Comparison of ENCODE assay signal across 8 mouse cellular contexts in genomic region chr13:58215592-58216341, GRCm38 (mm10). TPM values are rescaled to one million over a fixed set of nuclear protein-coding genes. Genes with fewer than 3 reads are reported as not detected.
A peak's percentile ranks its signal among the peaks of the same experiment; 100 is the strongest.
DNase-seq lines count a peak whose midpoint lies in the region; ATAC-seq and TF ChIP-seq lines count a peak whose summit lies in the region.

Gene Ubqln1, minus strand, starts transcription at chr13:58215653.

- H3K4me2 ChIP-seq in CH12.LX (ENCODE audit: insufficient read depth, low read depth, poor library complexity, severe bottlenecking): peak within 1 kb of the TSS; percentile 98
- peak within 1 kb of the TSS; percentile 85 for H3K4me2 ChIP-seq in forebrain, embryonic 11.5 days (ENCODE audit: low read depth, low read length, severe bottlenecking)
- H3K4me2 ChIP-seq in heart, embryonic 16.5 days (ENCODE audit: low read depth, low read length): peak within 1 kb of the TSS; percentile 91
- H3K4me2 ChIP-seq in liver, embryonic 15.5 days: peak within 1 kb of the TSS; percentile 91
- peak within 1 kb of the TSS; percentile 86 for H3K4me2 ChIP-seq in neural tube, embryonic 12.5 days (replicated peaks)

- 3% methylated on average over 61 of the region's 62 CpGs for WGBS in forebrain, embryonic 11.5 days
- 2% methylated on average over 62 of the region's 62 CpGs for WGBS in heart, embryonic 16.5 days
- WGBS in liver, embryonic 15.5 days (ENCODE audit: insufficient replicate concordance): 2% methylated on average over 62 of the region's 62 CpGs
- 3% methylated on average over 62 of the region's 62 CpGs for WGBS in neural tube, embryonic 12.5 days

- H3K36me3 ChIP-seq in CH12.LX (replicated peaks in 1 of 2; ENCODE audit: control insufficient read depth in 1 of 2, insufficient read depth in 1 of 2, low read length in 1 of 2): peaks cover 0 to 11% of the 10 kb centered on the region in 2 experiments
- H3K36me3 ChIP-seq in forebrain, embryonic 11.5 days (ENCODE audit: control insufficient read depth, insufficient read depth, low read length): no peaks in the 10 kb centered on the region
- H3K36me3 ChIP-seq in heart, embryonic 16.5 days (ENCODE audit: control insufficient read depth, insufficient read depth): no peaks in the 10 kb centered on the region
- no peaks in the 10 kb centered on the region for H3K36me3 ChIP-seq in liver, embryonic 15.5 days (replicated peaks)
- H3K36me3 ChIP-seq in neural tube, embryonic 12.5 days: no peaks in the 10 kb centered on the region

- H3K27ac ChIP-seq in CH12.LX (ENCODE audit: insufficient read depth, low read depth): peak within 1 kb of the TSS; percentile 72
- H3K27ac ChIP-seq in forebrain, embryonic 11.5 days (ENCODE audit: low read depth, low read length): peak within 1 kb of the TSS; percentile 76
- peak within 1 kb of the TSS; percentile 87 for H3K27ac ChIP-seq in heart, embryonic 16.5 days (ENCODE audit: low read length)
- H3K27ac ChIP-seq in liver, embryonic 15.5 days (replicated peaks): peak within 1 kb of the TSS; percentile 83
- peak within 1 kb of the TSS; percentile 62; the same call in 1 of the 2 replicates for H3K27ac ChIP-seq in neural tube, embryonic 12.5 days

- DNase-seq in CH12.LX (ENCODE audit: extremely low read depth): peak; percentile 81
- DNase-seq in c-Kit-positive CD71-positive TER-119-negative erythroid progenitor cells, embryonic 14.5 days (ENCODE audit: low read depth): peak; percentile 77
- DNase-seq in forebrain, embryonic 11.5 days (ENCODE audit: low spot score): peak; percentile 93
- peak; percentile 86 to 94 for DNase-seq in kidney, postnatal 36 days
- peak; percentile 80 for DNase-seq in telencephalon, adult 2 months (ENCODE audit: low read depth, low spot score)

- H3K9me3 ChIP-seq in CH12.LX (replicated peaks; ENCODE audit: low read length): no peaks in the 10 kb centered on the region
- H3K9me3 ChIP-seq in forebrain, embryonic 11.5 days (ENCODE audit: control insufficient read depth, low read length): no peaks in the 10 kb centered on the region
- no peaks in the 10 kb centered on the region for H3K9me3 ChIP-seq in heart, embryonic 16.5 days (replicated peaks; ENCODE audit: control insufficient read depth, low read length)
- no peaks in the 10 kb centered on the region for H3K9me3 ChIP-seq in liver, embryonic 15.5 days (replicated peaks)
- no peaks in the 10 kb centered on the region for H3K9me3 ChIP-seq in neural tube, embryonic 12.5 days

- peaks cover 6 to 32% of the 10 kb centered on the region in 2 experiments for H3K4me1 ChIP-seq in CH12.LX (ENCODE audit: control insufficient read depth in 1 of 2, insufficient read depth in 2 of 2)
- H3K4me1 ChIP-seq in forebrain, embryonic 11.5 days (replicated peaks; ENCODE audit: control insufficient read depth, insufficient read depth, low read length): 0 out of 2 replicates have a peak, but pooled peaks cover 4% of the 10 kb centered on the region
- peaks cover 24% of the 10 kb centered on the region for H3K4me1 ChIP-seq in heart, embryonic 16.5 days (ENCODE audit: control insufficient read depth, insufficient read depth, low read length)
- peaks cover 34% of the 10 kb centered on the region for H3K4me1 ChIP-seq in liver, embryonic 15.5 days (replicated peaks)
- H3K4me1 ChIP-seq in neural tube, embryonic 12.5 days: peaks cover 20% of the 10 kb centered on the region

- peak within 1 kb of the TSS; percentile 65 to 99 (median 98) for H3K4me3 ChIP-seq in CH12.LX (replicated peaks in 1 of 3; ENCODE audit: low read depth in 2 of 3, low read length in 2 of 3, poor library complexity in 1 of 3)
- H3K4me3 ChIP-seq in forebrain, embryonic 11.5 days (ENCODE audit: low read depth, low read length): peak within 1 kb of the TSS; percentile 98
- peak within 1 kb of the TSS; percentile 99 for H3K4me3 ChIP-seq in heart, embryonic 16.5 days (ENCODE audit: low read length)
- H3K4me3 ChIP-seq in liver, embryonic 15.5 days (replicated peaks): peak within 1 kb of the TSS; percentile 82
- peak within 1 kb of the TSS; percentile 99 for H3K4me3 ChIP-seq in neural tube, embryonic 12.5 days

- peak; percentile 93 for TF ChIP-seq POLR2A in CH12.LX (IDR thresholded peaks at IDR 0.05; ENCODE audit: low read depth, low read length)

- no peak for TF ChIP-seq RAD21 in CH12.LX (IDR thresholded peaks at IDR 0.05; ENCODE audit: low read depth, low read length)

- H3K79me2 ChIP-seq in CH12.LX (replicated peaks; ENCODE audit: control insufficient read depth, extremely low read depth, insufficient read depth, poor library complexity, severe bottlenecking): peaks cover 42% of the 10 kb centered on the region

- peak; percentile 95 for ATAC-seq in forebrain, embryonic 11.5 days (replicated peaks; ENCODE audit: low FRiP score)
- ATAC-seq in heart, embryonic 16.5 days (replicated peaks; ENCODE audit: extremely low read depth, insufficient read depth, low FRiP score): peak; percentile 90
- ATAC-seq in liver, embryonic 15.5 days (ENCODE audit: insufficient read depth): peak; percentile 93
- ATAC-seq in neural tube, embryonic 12.5 days (ENCODE audit: low FRiP score, low read depth): peak; percentile 93

- in situ Hi-C loops in CH12.LX (cut with MboI; ENCODE audit: low pct_ligation_motif_present, low pct_unique_long_range_greater_than_20kb, low sequenced_read_pairs): no loop called here

- no peaks in the 10 kb centered on the region for H3K27me3 ChIP-seq in CH12.LX (replicated peaks)
- H3K27me3 ChIP-seq in forebrain, embryonic 11.5 days (ENCODE audit: control insufficient read depth, insufficient read depth, low read length): no peaks in the 10 kb centered on the region
- H3K27me3 ChIP-seq in heart, embryonic 16.5 days (ENCODE audit: control insufficient read depth, insufficient read depth, low read length): no peaks in the 10 kb centered on the region
- H3K27me3 ChIP-seq in liver, embryonic 15.5 days: no peaks in the 10 kb centered on the region
- H3K27me3 ChIP-seq in neural tube, embryonic 12.5 days (replicated peaks): no peaks in the 10 kb centered on the region

- no peak for TF ChIP-seq EP300 in CH12.LX (IDR thresholded peaks at IDR 0.05; ENCODE audit: low read length)

- no peak for TF ChIP-seq CTCF in CH12.LX (conservative IDR thresholded peaks at IDR 0.05 in 1 of 2, IDR thresholded peaks at IDR 0.05 in 1 of 2; ENCODE audit: low read depth in 2 of 2, low read length in 2 of 2)

- dilution Hi-C loops in CH12.LX (cut with MboI; ENCODE audit: extremely low pct_ligation_motif_present, extremely low pct_unique_long_range_greater_than_20kb, low sequenced_read_pairs): no loop called here

- peak within 1 kb of the TSS; percentile 90 for H3K9ac ChIP-seq in CH12.LX (ENCODE audit: insufficient read depth, low read depth)
- peak within 1 kb of the TSS; percentile 95 for H3K9ac ChIP-seq in forebrain, embryonic 11.5 days (ENCODE audit: low read length)
- peak within 1 kb of the TSS; percentile 99 for H3K9ac ChIP-seq in heart, embryonic 16.5 days (ENCODE audit: low read length)
- H3K9ac ChIP-seq in liver, embryonic 15.5 days: peak within 1 kb of the TSS; percentile 92
- peak within 1 kb of the TSS; percentile 96 for H3K9ac ChIP-seq in neural tube, embryonic 12.5 days

TF ChIP-seq in CH12.LX, 34 proteins besides CTCF, POLR2A, EP300 and RAD21 (continues in another document):
- TF ChIP-seq SIN3A (IDR thresholded peaks at IDR 0.05; ENCODE audit: low read length) (peak; percentile 66), HCFC1 (IDR thresholded peaks at IDR 0.05; ENCODE audit: low read depth, low read length) (peak; percentile 76), MAX (IDR thresholded peaks at IDR 0.05; ENCODE audit: low read length) (peak; percentile 77), SMC3 (IDR thresholded peaks at IDR 0.05; ENCODE audit: low read depth, low read length) (no peak), JUN (IDR thresholded peaks at IDR 0.05; ENCODE audit: insufficient read depth, low read depth, low read length) (peak; percentile 42; the same call in 1 of the 2 replicates), MAZ (IDR thresholded peaks at IDR 0.05; ENCODE audit: low read depth, low read length) (no peak), GABPA (IDR thresholded peaks at IDR 0.05; ENCODE audit: insufficient replicate concordance, low read depth, low read length) (no peak; the same call in 1 of the 2 replicates), IRF4 (IDR thresholded peaks at IDR 0.05; ENCODE audit: low read depth, low read length) (no peak), ETS1 (conservative IDR thresholded peaks at IDR 0.05; ENCODE audit: low read depth, low read length) (no peak; the same call in 1 of the 2 replicates), MEF2A (IDR thresholded peaks at IDR 0.05; ENCODE audit: borderline replicate concordance, low read depth, low read length) (peak; percentile 56; the same call in 1 of the 2 replicates), E2F4 (IDR thresholded peaks at IDR 0.05; ENCODE audit: insufficient replicate concordance, low read depth, low read length) (no peak), BHLHE40 (IDR thresholded peaks at IDR 0.05; ENCODE audit: low read depth, low read length) (peak; percentile 41; the same call in 1 of the 2 replicates), MYC (IDR thresholded peaks at IDR 0.05; ENCODE audit: low read depth, low read length) (peak; percentile 88), MAFK (IDR thresholded peaks at IDR 0.05; ENCODE audit: insufficient replicate concordance, low read length) (no peak), MXI1 (IDR thresholded peaks at IDR 0.05; ENCODE audit: low read depth, low read length) (peak; percentile 63; the same call in 1 of the 2 replicates), CHD2 (IDR thresholded peaks at IDR 0.05; ENCODE audit: low read length) (peak; percentile 60), TCF12 (IDR thresholded peaks at IDR 0.05; ENCODE audit: low read depth, low read length) (peak; percentile 77; the same call in 1 of the 2 replicates), UBTF (IDR thresholded peaks at IDR 0.05; ENCODE audit: low read depth, low read length) (no peak), ZC3H11A (IDR thresholded peaks at IDR 0.05; ENCODE audit: low read depth, low read length) (no peak), POLR2AphosphoS2 (IDR thresholded peaks at IDR 0.05; ENCODE audit: low read depth, low read length) (no peak; the same call in 1 of the 2 replicates), ZKSCAN1 (IDR thresholded peaks at IDR 0.05; ENCODE audit: borderline replicate concordance, low read depth, low read length) (no peak), ZNF384 (IDR thresholded peaks at IDR 0.05; ENCODE audit: low read depth, low read length) (no peak), USF2 (conservative IDR thresholded peaks at IDR 0.05; ENCODE audit: low read depth, low read length) (no peak)

RNA-seq across cellular contexts. Expression of gene Ubqln1, which starts in this region (rescaled TPM):
- total RNA-seq in CH12.LX (2012; rRNA removed): 58.5 and 76.3 TPM in 2 replicates
- total RNA-seq in CH12.LX (2014; rRNA removed): 166 and 189 TPM in 2 replicates
- 119 and 130 TPM in 2 replicates for polyA plus RNA-seq in CH12.LX (2012; ENCODE audit: insufficient read length, low read depth)
- 153 and 158 TPM in 2 replicates for polyA plus RNA-seq in forebrain, embryonic 11.5 days (2014; fragmentation: Nextera tagmentation; extraction: Ambion mirVana)
- 71.4 and 71.8 TPM in 2 replicates for polyA plus RNA-seq in heart, embryonic 16.5 days (2015; fragmentation: Nextera tagmentation; extraction: Ambion mirVana)
- 42.4 and 45.2 TPM in 2 replicates for polyA plus RNA-seq in liver, embryonic 15.5 days (2015; fragmentation: Nextera tagmentation; extraction: Ambion mirVana)
- 172 and 184 TPM in 2 replicates for polyA plus RNA-seq in neural tube, embryonic 12.5 days (2016; fragmentation: Nextera tagmentation; extraction: Ambion mirVana)

Comparison
In these comparisons a context has a peak if more than half of its experiments do, and no peak if none do; other contexts are left out.
1. Peak in every context shown above with its lines: DNase-seq, ATAC-seq, H3K4me3 ChIP-seq and H3K27ac ChIP-seq.